Mouse (Mus musculus) CD4-positive, CD25-positive, alpha-beta regulatory T cell, adult 2 months (primary cell): ENCODE data around the gene Nt5c2.
"Not testable (repeated sequence)": the region's sequence is repeated elsewhere in the genome, so short reads cannot be mapped to it uniquely, and the experiment has no call there.

ENCODE experiments used
- DNase-seq: peaks from one replicate; pipeline ENCODE4 v3.0.0-alpha.2; 2012; ENCODE audit warnings: low read depth, low spot score

Nt5c2 gene

DNA sequence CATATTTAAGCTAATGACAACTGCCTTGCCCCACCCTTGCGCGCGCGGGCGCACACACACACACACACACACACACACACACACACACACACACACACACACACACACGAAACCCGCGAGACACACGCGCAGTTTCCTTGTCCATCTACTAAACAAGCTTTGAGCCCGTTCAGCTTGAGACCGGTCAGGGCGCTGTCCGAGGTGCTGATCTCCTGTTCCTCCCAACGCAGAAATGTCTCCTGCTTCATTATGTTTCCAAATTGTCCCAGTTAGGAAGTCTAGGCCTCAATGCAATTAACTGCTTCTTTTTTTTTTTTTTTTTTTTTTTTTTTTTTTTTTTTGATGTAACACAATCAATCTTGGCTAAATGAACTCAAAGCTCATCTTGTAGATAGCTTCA, 1.5 kb upstream of the Nt5c2 start:
- peak; percentile 64 for DNase-seq

DNA sequence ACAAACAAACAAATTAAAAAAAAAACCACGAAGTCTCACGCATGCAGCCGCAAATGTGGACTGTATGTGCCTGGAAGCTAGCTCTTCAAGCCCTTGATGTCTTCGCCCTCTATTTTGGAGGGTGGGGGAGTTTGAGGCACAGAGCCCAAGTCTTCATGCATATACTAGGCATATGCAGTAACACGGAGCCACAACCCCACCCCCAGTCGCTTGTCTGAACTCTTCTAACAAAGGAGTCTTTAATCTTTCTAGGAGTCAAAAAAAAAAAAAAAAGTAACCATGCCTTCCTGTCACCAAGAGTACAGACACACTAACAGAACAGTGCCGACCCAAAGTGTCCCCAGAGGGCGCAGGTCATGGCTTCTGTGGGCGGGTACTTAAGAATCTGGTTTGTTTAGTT, 1.0 kb upstream of the Nt5c2 start:
- DNase-seq: no peak

DNA sequence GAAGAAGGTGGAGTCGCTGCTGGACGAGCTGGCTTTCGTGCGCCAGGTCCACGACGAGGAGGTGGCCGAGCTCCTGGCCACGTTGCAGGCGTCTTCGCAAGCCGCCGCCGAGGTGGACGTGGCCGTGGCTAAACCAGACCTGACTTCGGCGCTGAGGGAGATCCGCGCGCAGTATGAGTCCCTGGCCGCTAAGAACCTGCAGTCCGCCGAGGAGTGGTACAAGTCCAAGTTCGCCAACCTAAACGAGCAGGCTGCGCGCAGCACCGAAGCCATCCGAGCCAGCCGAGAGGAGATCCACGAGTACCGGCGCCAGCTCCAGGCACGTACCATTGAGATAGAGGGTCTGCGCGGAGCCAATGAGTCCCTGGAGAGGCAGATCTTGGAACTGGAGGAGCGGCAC, 443 bp upstream of the Nt5c2 start:
- no peak for DNase-seq

GRCm38 (mm10) chr19:47014159-47014446, 850 bp downstream of the Nt5c2 start:
- DNase-seq: no peak

- no peak for DNase-seq
These were observed 1.4 kb downstream of the Nt5c2 start for GRCm38 (mm10) chr19:47013340-47014158.

- DNase-seq: no peak
These were observed 2.3 kb downstream of the Nt5c2 start for GRCm38 (mm10) chr19:47012521-47013130.

- no peak for DNase-seq
These were observed 5.0 kb downstream of the Nt5c2 start for GRCm38 (mm10) chr19:47009943-47010342.

GRCm38 (mm10) chr19:47009420-47009819, 5.5 kb downstream of the Nt5c2 start:
- DNase-seq: no peak

- no peak for DNase-seq
These were observed 8.6 kb downstream of the Nt5c2 start for GRCm38 (mm10) chr19:47006321-47006720.

DNA sequence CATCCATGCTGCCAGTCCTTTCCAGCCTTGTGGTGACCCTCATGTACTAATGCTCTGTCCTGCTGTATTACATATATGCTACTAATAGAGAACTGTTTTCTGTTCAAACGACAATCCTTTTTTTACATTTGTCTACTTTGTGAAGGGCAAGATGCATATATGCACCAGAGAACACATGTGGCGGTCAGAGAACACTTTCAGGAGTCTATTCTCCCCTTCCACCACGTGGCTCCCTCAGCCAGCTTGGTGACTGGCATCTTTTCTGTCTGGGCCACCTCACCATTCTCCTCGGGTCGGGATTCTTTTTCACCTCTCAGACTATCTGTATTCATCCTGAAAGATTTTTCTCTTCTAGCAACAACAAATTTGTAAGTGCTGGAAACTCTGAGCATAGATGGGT, 9.1 kb downstream of the Nt5c2 start:
- no peak for DNase-seq

DNA sequence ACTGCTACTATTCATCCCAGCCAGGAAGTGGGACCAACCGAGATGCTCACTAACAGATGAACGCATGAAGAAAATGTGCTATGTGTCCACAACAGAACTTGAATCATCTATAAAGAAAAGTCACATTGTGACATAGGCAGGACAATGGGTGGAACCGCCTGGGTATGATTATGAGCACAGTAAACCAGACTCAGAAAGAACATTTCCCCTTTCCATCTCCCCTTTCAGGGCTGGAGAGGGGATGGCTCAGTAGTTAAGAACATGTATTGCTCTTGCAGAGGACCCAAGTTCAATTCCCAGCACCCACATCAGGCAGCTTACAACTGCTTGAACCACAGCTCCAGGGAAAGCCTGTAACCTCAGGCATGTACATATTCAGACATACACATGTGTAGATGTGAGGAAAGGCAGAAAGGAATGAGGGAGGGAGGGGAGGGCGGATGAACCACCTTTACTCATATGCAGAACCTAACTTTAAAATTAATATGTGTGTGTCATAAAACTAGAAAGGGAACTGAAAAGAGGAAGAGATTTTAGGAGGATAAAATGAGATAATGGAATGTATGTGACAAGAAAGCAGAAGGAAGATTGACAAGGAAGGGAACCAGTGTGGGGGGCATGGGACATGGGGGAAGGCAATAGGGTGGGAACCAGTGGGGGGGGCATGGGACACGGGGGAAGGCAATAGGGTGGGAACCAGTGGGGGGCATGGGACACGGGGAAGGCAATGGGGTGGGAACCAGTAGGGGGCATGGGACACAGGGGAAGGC, 11.0 kb downstream of the Nt5c2 start:
- DNase-seq: no peak

- not testable (repeated sequence) for DNase-seq
These were observed 14.6 kb downstream of the Nt5c2 start for GRCm38 (mm10) chr19:47000357-47000756.

GRCm38 (mm10) chr19:46999753-47000152, 15.2 kb downstream of the Nt5c2 start:
- no peak for DNase-seq

DNA sequence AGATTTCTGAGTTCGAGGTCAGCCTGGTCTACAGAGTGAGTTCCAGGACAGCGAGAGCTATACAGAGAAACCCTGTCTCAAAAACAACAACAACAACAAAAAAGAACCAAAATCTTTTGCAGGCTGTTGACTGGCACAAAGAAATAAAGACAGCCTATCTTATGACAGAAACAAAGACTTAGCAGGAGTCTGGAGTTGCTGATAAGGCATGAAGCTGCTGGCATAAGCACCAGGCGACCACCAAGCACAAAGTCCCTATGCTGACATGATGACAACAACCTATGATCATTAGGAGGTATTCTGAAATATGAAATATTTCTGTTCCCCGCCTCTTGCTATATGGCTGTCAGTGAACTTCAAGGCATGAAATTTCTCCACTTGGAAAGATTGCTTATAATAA, 16.0 kb downstream of the Nt5c2 start:
- DNase-seq: no peak

GRCm38 (mm10) chr19:46998168-46998870, 16.6 kb downstream of the Nt5c2 start:
- no peak for DNase-seq

- DNase-seq: no peak
These were observed 18.9 kb downstream of the Nt5c2 start for GRCm38 (mm10) chr19:46996095-46996494.

- DNase-seq: not testable (repeated sequence)
These were observed 22.6 kb downstream of the Nt5c2 start for GRCm38 (mm10) chr19:46992329-46992728.

- peak; percentile 86 for DNase-seq
These were observed 23.8 kb downstream of the Nt5c2 start for GRCm38 (mm10) chr19:46991145-46991544.

DNA sequence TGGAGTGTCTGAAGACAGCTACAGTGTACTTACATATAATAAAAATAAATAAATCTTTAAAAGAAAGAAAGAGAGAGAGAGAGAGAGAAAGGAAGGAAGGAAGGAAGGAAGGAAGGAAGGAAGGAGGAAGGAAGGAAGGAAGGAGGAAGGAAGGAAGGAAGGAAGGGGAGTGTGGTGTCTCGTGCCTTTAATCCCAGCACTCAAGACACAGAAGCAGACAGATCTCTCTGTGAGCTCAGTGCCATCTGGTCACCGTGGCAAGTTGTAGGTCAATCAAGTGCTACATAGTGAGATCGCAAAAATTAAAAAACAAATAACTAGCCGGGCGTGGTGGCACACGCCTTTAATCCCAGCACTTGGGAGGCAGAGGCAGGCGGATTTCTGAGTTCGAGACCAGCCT, 24.3 kb downstream of the Nt5c2 start:
- not testable (repeated sequence) for DNase-seq

DNA sequence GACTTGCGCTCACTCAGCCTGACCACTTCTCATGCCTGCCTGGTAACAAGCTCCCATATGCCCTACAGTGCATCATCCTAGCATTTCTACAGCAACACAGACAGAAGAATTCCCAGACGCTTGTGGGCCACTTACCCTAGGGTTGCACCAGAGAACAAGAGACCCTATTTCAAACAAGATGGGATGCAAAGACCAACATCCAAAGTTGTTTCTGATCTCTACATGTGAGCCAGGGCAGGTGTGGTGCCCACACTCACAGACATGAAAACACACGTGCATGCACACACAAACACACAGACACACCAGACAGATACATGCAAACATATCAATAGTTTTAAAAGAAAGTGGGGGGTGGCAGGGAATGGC, 24.8 kb downstream of the Nt5c2 start:
- no peak for DNase-seq

DNA sequence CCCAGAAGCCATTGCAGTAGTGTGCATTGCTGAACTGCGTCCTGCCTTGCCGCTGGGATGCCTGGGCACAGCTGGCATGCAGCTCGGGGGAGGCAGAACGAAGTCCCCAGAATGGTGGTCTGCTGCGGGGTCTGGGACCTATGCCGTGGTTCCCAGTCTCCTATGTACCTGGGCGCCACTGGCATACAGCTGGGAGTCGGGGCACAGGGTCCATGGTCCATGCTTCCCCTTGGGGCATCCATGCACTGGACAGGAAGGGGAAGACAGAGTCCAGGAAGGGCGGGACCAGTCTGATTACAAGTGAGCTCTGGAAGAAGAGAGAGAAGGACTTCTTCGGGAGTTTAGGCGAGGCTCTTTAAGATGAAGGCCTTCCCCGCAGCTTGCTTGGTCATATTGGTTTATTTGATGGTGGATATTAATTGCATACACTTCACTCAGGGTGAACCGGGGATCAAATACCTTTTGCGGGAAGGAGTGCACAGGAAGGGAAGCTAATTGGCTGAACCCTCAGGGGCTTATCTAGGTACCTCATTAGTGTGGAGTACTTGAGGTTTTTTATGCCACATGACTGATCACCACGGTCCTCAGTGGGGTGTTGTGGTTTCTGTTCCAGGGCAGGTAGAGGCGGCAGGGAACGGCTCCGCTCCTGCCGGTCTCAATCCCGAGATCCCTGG, 25.3 kb downstream of the Nt5c2 start:
- no peak for DNase-seq
